Mouse (Mus musculus) brain, embryonic 14.5 days (tissue): ENCODE results near the gene Tfdp1.

Experiments used
- CTCF ChIP-seq: fragments of 200-500 bp; IDR thresholded peaks from 2 replicates; pipeline ENCODE4 v1.5.1; 2012; ENCODE audit warnings: inconsistent platforms, mild to moderate bottlenecking, moderate library complexity, borderline replicate concordance; ENCODE audit not compliant: insufficient read depth, insufficient read length; ENCODE audit errors: extremely low read depth
- POLR2A ChIP-seq: fragments of 200-500 bp; IDR thresholded peaks from 2 replicates; pipeline ENCODE4 v1.6.1; 2012; ENCODE audit warnings: mild to moderate bottlenecking, inconsistent platforms, borderline replicate concordance; ENCODE audit not compliant: poor library complexity, insufficient read depth, insufficient read length, severe bottlenecking; ENCODE audit errors: extremely low read depth

GRCm38 (mm10) chr8:13406011-13406410 lies 67.5 kb downstream of the Tfdp1 start:
- no peak for TF ChIP-seq CTCF
- no peak for TF ChIP-seq POLR2A
